Mouse (Mus musculus): Measurements from ENCODE around the gene Itgb6. TPM values are rescaled to one million over a fixed set of nuclear protein-coding genes. Genes with fewer than 3 reads are reported as not detected.

The Itgb6 gene
- polyA plus RNA-seq, 1 experiment from 2014 or later: 0.75 TPM

GRCm38 (mm10) chr2:60583416-60583815, 139.0 kb downstream of the Itgb6 start:
- ATAC-seq (replicated peaks; ENCODE audit: low FRiP score) (no peak), DNase-seq (ENCODE audit: low spot score) (no peak)
- H3K9me3 ChIP-seq (ENCODE audit: control insufficient read depth, low read length): no peaks in the 10 kb centered on the region; the same call in 1 of the 2 replicates
- no peak overlapping the region for H3K27ac ChIP-seq (ENCODE audit: low read depth, low read length)
- no peak overlapping the region for H3K9ac ChIP-seq (ENCODE audit: low read length)
- no peaks in the 10 kb centered on the region for H3K36me3 ChIP-seq (ENCODE audit: control insufficient read depth, insufficient read depth, low read length)
- WGBS: 90% methylated on average over 4 of the region's 4 CpGs
- no peak overlapping the region for H3K4me2 ChIP-seq (ENCODE audit: low read depth, low read length, severe bottlenecking)
- no peaks in the 10 kb centered on the region for H3K27me3 ChIP-seq (ENCODE audit: control insufficient read depth, insufficient read depth, low read length)
- no peak overlapping the region for H3K4me3 ChIP-seq (ENCODE audit: low read depth, low read length)
- no peaks in the 10 kb centered on the region for H3K4me1 ChIP-seq (replicated peaks; ENCODE audit: control insufficient read depth, insufficient read depth, low read length)

GRCm38 (mm10) chr2:60554561-60554960, 167.9 kb downstream of the Itgb6 start:
- H3K4me1 ChIP-seq (replicated peaks; ENCODE audit: control insufficient read depth, insufficient read depth, low read length): no peaks in the 10 kb centered on the region; the same call in 1 of the 2 replicates
- H3K4me3 ChIP-seq (ENCODE audit: low read depth, low read length): no peak overlapping the region
- no peaks in the 10 kb centered on the region for H3K27me3 ChIP-seq (ENCODE audit: control insufficient read depth, insufficient read depth, low read length)
- 81% methylated on average over 4 of the region's 4 CpGs for WGBS
- no peaks in the 10 kb centered on the region for H3K36me3 ChIP-seq (ENCODE audit: control insufficient read depth, insufficient read depth, low read length)
- DNase-seq (ENCODE audit: low spot score) (no peak), ATAC-seq (replicated peaks; ENCODE audit: low FRiP score) (no peak)
- H3K4me2 ChIP-seq (ENCODE audit: low read depth, low read length, severe bottlenecking): no peak overlapping the region
- no peak overlapping the region for H3K9ac ChIP-seq (ENCODE audit: low read length)
- no peaks in the 10 kb centered on the region for H3K9me3 ChIP-seq (ENCODE audit: control insufficient read depth, low read length)
- no peak overlapping the region for H3K27ac ChIP-seq (ENCODE audit: low read depth, low read length)

DNA sequence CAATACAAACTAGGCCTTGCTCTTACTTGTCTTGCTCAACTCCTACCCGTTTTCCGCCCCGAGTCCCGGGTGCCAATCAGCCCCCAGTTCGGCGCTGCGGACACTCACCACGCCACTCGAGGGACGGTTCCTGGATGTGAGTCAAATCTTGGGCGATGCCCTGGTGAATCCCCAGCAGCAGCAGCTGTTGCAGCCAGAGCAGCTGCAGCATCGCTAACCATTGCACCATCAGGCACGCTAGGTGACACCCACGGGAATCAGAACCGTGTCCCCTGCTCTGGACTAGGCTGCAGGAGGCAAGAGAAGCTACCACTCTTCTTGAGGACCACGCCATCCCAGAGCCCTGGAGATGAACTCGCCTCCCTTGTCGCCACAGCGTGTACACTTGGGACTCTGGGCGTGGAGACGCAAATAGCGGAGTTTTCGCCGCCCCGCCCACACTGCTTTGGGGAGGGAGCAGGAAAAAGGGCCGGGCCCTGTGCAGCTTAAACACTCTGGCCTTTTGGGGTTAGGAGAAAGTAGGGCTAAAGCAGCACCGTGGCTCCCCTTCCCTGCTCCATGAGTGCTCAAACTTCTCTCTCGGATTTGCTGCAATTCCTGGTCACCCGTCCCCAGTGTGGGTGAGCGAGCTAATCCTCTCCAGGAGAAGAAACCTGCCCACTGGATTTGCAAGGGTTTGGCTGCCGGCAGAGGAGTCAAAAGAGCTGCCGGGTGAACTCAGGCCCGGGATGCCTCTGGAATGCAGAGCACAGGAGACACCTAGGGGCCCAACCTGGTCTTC, 169.4 kb downstream of the Itgb6 start, which contains the start of gene Pla2r1:
TSS of gene Pla2r1 (minus strand) at position 407 of the 781 bp plus-strand sequence.
- Histone ChIP-seq H3K9me3 (ENCODE audit: control insufficient read depth, low read length) (no peaks in the 10 kb centered on the region), H3K27me3 (ENCODE audit: control insufficient read depth, insufficient read depth, low read length) (no peaks in the 10 kb centered on the region), H3K27ac (ENCODE audit: low read depth, low read length) (no peak within 1 kb of the TSS), H3K9ac (ENCODE audit: low read length) (peak within 1 kb of the TSS; percentile 17), H3K4me2 (ENCODE audit: low read depth, low read length, severe bottlenecking) (peak within 1 kb of the TSS; percentile 52), H3K36me3 (ENCODE audit: control insufficient read depth, insufficient read depth, low read length) (no peaks in the 10 kb centered on the region), H3K4me3 (ENCODE audit: low read depth, low read length) (peak within 1 kb of the TSS; percentile 22), H3K4me1 (replicated peaks; ENCODE audit: control insufficient read depth, insufficient read depth, low read length) (no peaks in the 10 kb centered on the region; the same call in 1 of the 2 replicates)
- WGBS: 2% methylated on average over 33 of the region's 33 CpGs
- ATAC-seq (replicated peaks; ENCODE audit: low FRiP score) (peak; percentile 55), DNase-seq (ENCODE audit: low spot score) (peak; percentile 75)

DNA sequence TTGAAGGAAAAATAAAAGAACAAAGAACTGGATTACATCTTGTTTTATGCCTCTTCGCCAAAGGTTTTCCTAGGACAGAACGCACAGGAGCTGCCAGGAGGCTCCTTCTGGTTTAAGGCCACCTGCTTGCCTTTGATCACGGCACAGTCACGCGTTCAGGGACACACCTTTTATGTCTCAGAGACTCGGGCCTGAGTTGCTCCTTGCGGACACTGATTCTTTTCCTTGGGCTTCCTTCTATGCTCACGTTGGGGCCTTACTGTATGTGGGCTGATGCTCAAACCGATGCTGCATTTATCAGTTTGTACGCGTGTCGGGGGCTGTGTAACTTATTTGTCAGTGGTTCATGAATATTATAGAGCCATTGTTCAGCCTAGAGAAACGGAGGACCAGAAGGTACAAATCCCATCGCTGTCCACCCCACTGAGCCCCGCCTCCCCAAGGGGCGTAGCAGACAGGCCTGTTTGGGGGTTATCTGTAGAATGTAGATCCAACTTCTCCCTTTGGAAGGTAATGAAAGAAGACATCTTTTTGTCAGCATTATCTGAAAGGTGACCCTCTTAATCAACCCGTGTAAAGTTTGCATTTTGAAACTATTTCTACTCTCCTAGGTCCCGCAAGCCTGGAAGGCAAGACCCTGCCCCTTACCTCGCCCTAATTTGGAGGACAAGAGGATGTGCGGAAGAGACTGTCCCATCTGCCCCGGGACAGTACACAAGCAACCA, 170.1 kb downstream of the Itgb6 start:
- peak overlapping the region; percentile 22 for H3K4me3 ChIP-seq (ENCODE audit: low read depth, low read length)
- H3K4me1 ChIP-seq (replicated peaks; ENCODE audit: control insufficient read depth, insufficient read depth, low read length): no peaks in the 10 kb centered on the region; the same call in 1 of the 2 replicates
- DNase-seq (ENCODE audit: low spot score) (no peak), ATAC-seq (replicated peaks; ENCODE audit: low FRiP score) (peak; percentile 33)
- peak overlapping the region; percentile 52 for H3K4me2 ChIP-seq (ENCODE audit: low read depth, low read length, severe bottlenecking)
- H3K9me3 ChIP-seq (ENCODE audit: control insufficient read depth, low read length): no peaks in the 10 kb centered on the region
- no peak overlapping the region for H3K27ac ChIP-seq (ENCODE audit: low read depth, low read length)
- H3K36me3 ChIP-seq (ENCODE audit: control insufficient read depth, insufficient read depth, low read length): no peaks in the 10 kb centered on the region
- 18% methylated on average over 21 of the region's 21 CpGs for WGBS
- H3K27me3 ChIP-seq (ENCODE audit: control insufficient read depth, insufficient read depth, low read length): no peaks in the 10 kb centered on the region
- H3K9ac ChIP-seq (ENCODE audit: low read length): 0 out of 2 replicates have a peak overlapping the region, but pooled peaks have one; percentile 17

DNA sequence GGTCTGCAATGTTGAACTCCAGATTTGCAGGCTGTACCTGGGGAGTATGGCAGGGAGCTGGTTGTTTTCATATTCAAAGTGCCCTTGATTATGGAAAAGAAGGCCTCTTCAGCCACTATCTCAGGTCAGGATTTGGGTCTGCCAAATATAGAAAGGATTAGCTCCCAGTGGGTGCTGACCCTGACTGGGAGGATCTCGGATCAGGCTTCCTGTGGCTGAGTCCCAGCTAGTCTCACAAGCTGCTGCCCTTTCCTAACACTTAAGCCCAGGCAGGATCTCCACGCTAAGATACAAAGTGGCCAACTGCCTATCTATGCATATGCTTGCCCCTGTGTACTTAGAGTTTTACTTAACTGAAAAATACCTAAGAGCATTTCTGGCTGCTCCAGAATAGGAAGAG, 170.8 kb downstream of the Itgb6 start:
- no peak for DNase-seq (ENCODE audit: low spot score)

DNA sequence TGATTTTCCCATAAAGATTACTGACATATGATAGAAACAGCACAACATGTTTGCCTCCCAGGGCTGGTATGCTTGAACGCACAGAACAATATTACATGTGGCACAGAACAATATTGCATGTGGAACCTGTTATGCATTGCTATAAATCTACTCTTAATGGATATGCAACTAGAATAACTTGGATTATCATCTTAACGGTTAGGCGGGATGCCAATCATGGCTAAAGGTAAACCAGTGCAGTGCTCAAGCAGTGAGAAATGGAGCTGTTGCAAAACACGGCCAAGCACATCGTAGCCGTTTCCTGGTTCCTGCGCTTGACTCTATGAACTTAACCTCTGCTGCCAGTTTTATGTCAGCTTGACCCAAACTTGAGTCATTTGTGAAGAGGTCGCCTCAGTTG, 171.9 kb downstream of the Itgb6 start:
- 93% methylated on average over 8 of the region's 8 CpGs for WGBS
- Histone ChIP-seq H3K36me3 (ENCODE audit: control insufficient read depth, insufficient read depth, low read length) (no peaks in the 10 kb centered on the region), H3K9ac (ENCODE audit: low read length) (no peak overlapping the region), H3K27me3 (ENCODE audit: control insufficient read depth, insufficient read depth, low read length) (no peaks in the 10 kb centered on the region), H3K27ac (ENCODE audit: low read depth, low read length) (no peak overlapping the region), H3K4me3 (ENCODE audit: low read depth, low read length) (no peak overlapping the region), H3K9me3 (ENCODE audit: control insufficient read depth, low read length) (no peaks in the 10 kb centered on the region), H3K4me1 (replicated peaks; ENCODE audit: control insufficient read depth, insufficient read depth, low read length) (no peaks in the 10 kb centered on the region; the same call in 1 of the 2 replicates), H3K4me2 (ENCODE audit: low read depth, low read length, severe bottlenecking) (no peak overlapping the region)
- no peak for ATAC-seq (replicated peaks; ENCODE audit: low FRiP score)
- no peak for DNase-seq (ENCODE audit: low spot score)

More for the DNA sequence above, 170.8 kb downstream of the Itgb6 start:
- H3K27ac ChIP-seq (ENCODE audit: low read depth, low read length): no peak overlapping the region
- ATAC-seq (replicated peaks; ENCODE audit: low FRiP score): no peak
- no peak overlapping the region for H3K4me2 ChIP-seq (ENCODE audit: low read depth, low read length, severe bottlenecking)
- no peaks in the 10 kb centered on the region; the same call in 1 of the 2 replicates for H3K4me1 ChIP-seq (replicated peaks; ENCODE audit: control insufficient read depth, insufficient read depth, low read length)
- no peaks in the 10 kb centered on the region for H3K9me3 ChIP-seq (ENCODE audit: control insufficient read depth, low read length)
- WGBS: 29% methylated on average over 2 of the region's 2 CpGs
- H3K27me3 ChIP-seq (ENCODE audit: control insufficient read depth, insufficient read depth, low read length): no peaks in the 10 kb centered on the region
- H3K36me3 ChIP-seq (ENCODE audit: control insufficient read depth, insufficient read depth, low read length): no peaks in the 10 kb centered on the region
- H3K9ac ChIP-seq (ENCODE audit: low read length): no peak overlapping the region
- H3K4me3 ChIP-seq (ENCODE audit: low read depth, low read length): no peak overlapping the region

DNA sequence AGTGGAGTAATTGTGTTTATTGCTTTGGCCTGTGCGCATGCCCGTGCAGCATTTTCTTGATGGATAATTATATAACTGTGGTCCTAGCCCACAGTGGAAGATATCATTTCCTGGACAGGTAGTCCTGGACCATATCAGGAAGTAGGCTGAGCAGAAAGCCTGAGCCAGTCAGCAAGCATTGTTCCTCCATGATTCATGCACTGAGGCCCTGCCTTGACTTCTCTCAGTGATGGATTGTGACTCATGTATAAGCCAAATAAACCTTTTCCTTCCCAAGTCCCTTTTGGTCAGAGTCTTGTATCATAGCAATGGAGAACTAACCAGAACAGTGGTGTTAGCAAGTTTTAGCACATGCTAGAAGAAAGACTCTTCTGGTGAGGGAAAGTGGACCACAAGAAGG, 172.6 kb downstream of the Itgb6 start:
- no peaks in the 10 kb centered on the region for H3K9me3 ChIP-seq (ENCODE audit: control insufficient read depth, low read length)
- ATAC-seq (replicated peaks; ENCODE audit: low FRiP score): no peak

More for the DNA sequence above, 172.6 kb downstream of the Itgb6 start:
- no peak overlapping the region for H3K4me3 ChIP-seq (ENCODE audit: low read depth, low read length)
- H3K36me3 ChIP-seq (ENCODE audit: control insufficient read depth, insufficient read depth, low read length): no peaks in the 10 kb centered on the region
- no peak overlapping the region for H3K4me2 ChIP-seq (ENCODE audit: low read depth, low read length, severe bottlenecking)
- no peaks in the 10 kb centered on the region for H3K27me3 ChIP-seq (ENCODE audit: control insufficient read depth, insufficient read depth, low read length)
- DNase-seq (ENCODE audit: low spot score): no peak
- H3K9ac ChIP-seq (ENCODE audit: low read length): no peak overlapping the region
- 88% methylated on average over 2 of the region's 2 CpGs for WGBS
- H3K4me1 ChIP-seq (replicated peaks; ENCODE audit: control insufficient read depth, insufficient read depth, low read length): no peaks in the 10 kb centered on the region; the same call in 1 of the 2 replicates
- no peak overlapping the region for H3K27ac ChIP-seq (ENCODE audit: low read depth, low read length)

Data from forebrain, embryonic 11.5 days (tissue).